8 mouse cellular contexts compared by ENCODE assay signal in genomic region chrX:50841587-50841986, GRCm38 (mm10). TPM values are rescaled to one million over a fixed set of nuclear protein-coding genes. Genes with fewer than 3 reads are reported as not detected.
DNase-seq lines count a peak whose midpoint lies in the region; ATAC-seq and TF ChIP-seq lines count a peak whose summit lies in the region.

No protein-coding gene starts in this region.

- peak overlapping the region; percentile 39; the same call in 1 of the 2 replicates for H3K27ac ChIP-seq in embryonic facial prominence, embryonic 14.5 days (replicated peaks; ENCODE audit: low read depth, low read length)
- peak overlapping the region; percentile 84 for H3K27ac ChIP-seq in limb, embryonic 10.5 days
- no peak overlapping the region for H3K27ac ChIP-seq in midbrain, embryonic 14.5 days (replicated peaks; ENCODE audit: low read depth, low read length)
- H3K27ac ChIP-seq in testis, adult 2 months (ENCODE audit: control insufficient read depth, insufficient read depth, low read depth, low read length) = no peak overlapping the region

- H3K36me3 ChIP-seq in embryonic facial prominence, embryonic 14.5 days (ENCODE audit: control insufficient read depth, insufficient read depth, low read length) = no peaks in the 10 kb centered on the region
- H3K36me3 ChIP-seq in limb, embryonic 10.5 days = no peaks in the 10 kb centered on the region
- H3K36me3 ChIP-seq in midbrain, embryonic 14.5 days (ENCODE audit: control insufficient read depth, insufficient read depth, low read length) = no peaks in the 10 kb centered on the region
- no peaks in the 10 kb centered on the region for H3K36me3 ChIP-seq in testis, adult 2 months (ENCODE audit: control insufficient read depth, insufficient read depth, low read length)

- H3K27me3 ChIP-seq in embryonic facial prominence, embryonic 14.5 days (replicated peaks; ENCODE audit: control insufficient read depth, insufficient read depth, low read length) = peaks cover 7% of the 10 kb centered on the region; the same call in 1 of the 2 replicates
- peaks cover 41% of the 10 kb centered on the region for H3K27me3 ChIP-seq in limb, embryonic 10.5 days (ENCODE audit: low read depth, poor library complexity, severe bottlenecking)
- peaks cover 7% of the 10 kb centered on the region for H3K27me3 ChIP-seq in midbrain, embryonic 14.5 days (ENCODE audit: control insufficient read depth, insufficient read depth, low read length)
- H3K27me3 ChIP-seq in testis, adult 2 months (ENCODE audit: control insufficient read depth, insufficient read depth, low read length) = no peaks in the 10 kb centered on the region

- DNase-seq in cerebellum, adult 11 months = no peak
- DNase-seq in CD4-positive, CD25-positive, alpha-beta regulatory T cell, adult 2 months (ENCODE audit: low read depth, low spot score) = peak; percentile 64
- DNase-seq in embryonic facial prominence, embryonic 14.5 days (ENCODE audit: low spot score) = no peak
- DNase-seq in limb, embryonic 10.5 days (ENCODE audit: low spot score) = no peak
- peak; percentile 43 for DNase-seq in midbrain, embryonic 14.5 days

- peak overlapping the region; percentile 62 for H3K9ac ChIP-seq in embryonic facial prominence, embryonic 14.5 days (ENCODE audit: low read depth, low read length)
- no peak overlapping the region; the same call in 1 of the 2 replicates for H3K9ac ChIP-seq in midbrain, embryonic 14.5 days (replicated peaks; ENCODE audit: low read length)

- peak overlapping the region; percentile 55 for H3K4me2 ChIP-seq in embryonic facial prominence, embryonic 14.5 days (ENCODE audit: low read depth, low read length)
- peak overlapping the region; percentile 78 for H3K4me2 ChIP-seq in midbrain, embryonic 14.5 days (ENCODE audit: low read length)

- 24% methylated on average over 12 of the region's 23 CpGs for WGBS in embryonic facial prominence, embryonic 14.5 days
- WGBS in limb, embryonic 10.5 days = 16% methylated on average over 9 of the region's 23 CpGs
- WGBS in midbrain, embryonic 14.5 days = 20% methylated on average over 21 of the region's 23 CpGs

- no peaks in the 10 kb centered on the region for H3K9me3 ChIP-seq in embryonic facial prominence, embryonic 14.5 days (ENCODE audit: control insufficient read depth, low read length)
- H3K9me3 ChIP-seq in limb, embryonic 10.5 days (replicated peaks) = no peaks in the 10 kb centered on the region
- no peaks in the 10 kb centered on the region for H3K9me3 ChIP-seq in midbrain, embryonic 14.5 days (ENCODE audit: control insufficient read depth, low read length)

- no peak for TF ChIP-seq CTCF in testis, adult 2 months (IDR thresholded peaks at IDR 0.05; ENCODE audit: control insufficient read depth, insufficient read depth, insufficient replicate concordance, low read depth, low read length)

- no peak for TF ChIP-seq POLR2A in testis, adult 2 months (IDR thresholded peaks at IDR 0.05; ENCODE audit: control insufficient read depth, low read depth, low read length)

- peak; percentile 49; the same call in 1 of the 2 replicates for ATAC-seq in cerebellum, adult (ENCODE audit: insufficient number of reproducible peaks, low FRiP score, low TSS enrichment)
- peak; percentile 74 for ATAC-seq in embryonic facial prominence, embryonic 14.5 days (ENCODE audit: low read depth)
- peak; percentile 9 to 44 for ATAC-seq in hematopoietic stem cell, adult 5-6 weeks (replicated peaks in 1 of 2; ENCODE audit: insufficient read depth in 1 of 2, low FRiP score in 2 of 2, low TSS enrichment in 1 of 2, low read depth in 1 of 2, poor library complexity in 2 of 2, severe bottlenecking in 2 of 2)
- ATAC-seq in midbrain, embryonic 14.5 days (ENCODE audit: low FRiP score, low TSS enrichment) = peak; percentile 67; the same call in 1 of the 2 replicates

- no peaks in the 10 kb centered on the region for H3K4me1 ChIP-seq in embryonic facial prominence, embryonic 14.5 days (ENCODE audit: control insufficient read depth, insufficient read depth, low read length)
- H3K4me1 ChIP-seq in limb, embryonic 10.5 days = peaks cover 8% of the 10 kb centered on the region; the same call in 1 of the 2 replicates
- no peaks in the 10 kb centered on the region for H3K4me1 ChIP-seq in midbrain, embryonic 14.5 days (ENCODE audit: control insufficient read depth, insufficient read depth, low read length)
- peaks cover 10% of the 10 kb centered on the region for H3K4me1 ChIP-seq in testis, adult 2 months (ENCODE audit: control insufficient read depth, insufficient read depth, low read length)

- H3K4me3 ChIP-seq in embryonic facial prominence, embryonic 14.5 days (ENCODE audit: low read depth, low read length) = peak overlapping the region; percentile 51
- peak overlapping the region; percentile 64 for H3K4me3 ChIP-seq in limb, embryonic 10.5 days
- peak overlapping the region; percentile 40 for H3K4me3 ChIP-seq in midbrain, embryonic 14.5 days (replicated peaks; ENCODE audit: low read depth, low read length)
- H3K4me3 ChIP-seq in testis, adult 2 months (ENCODE audit: control insufficient read depth, low read depth, low read length) = peak overlapping the region; percentile 77

RNA-seq across cellular contexts. Expression of gene Stk26, which starts 0.7 kb away (rescaled TPM):
- 10.0 and 13.0 TPM in 2 replicates for polyA plus RNA-seq in embryonic facial prominence, embryonic 14.5 days (2014; fragmentation: Nextera tagmentation; extraction: Ambion mirVana)
- 184 and 206 TPM in 2 replicates for total RNA-seq in hematopoietic stem cell, adult 5-6 weeks (2017)
- 11.6 and 14.7 TPM in 2 replicates for polyA plus RNA-seq in limb, embryonic 10.5 days (2016; fragmentation: Nextera tagmentation; extraction: Ambion mirVana)
- polyA plus RNA-seq in midbrain, embryonic 14.5 days (2014; fragmentation: Nextera tagmentation; extraction: Ambion mirVana) = 0.17 and 0.30 TPM in 2 replicates
- 2.4 and 3.0 TPM in 2 replicates for polyA plus RNA-seq in testis, adult 2 months (2012; rRNA removed)

Comparison
In these comparisons a context has a peak if more than half of its experiments do, and no peak if none do; other contexts are left out.
1. DNase-seq: peak in CD4-positive, CD25-positive, alpha-beta regulatory T cell, adult 2 months (single experiment) and midbrain, embryonic 14.5 days (single experiment); none in cerebellum, adult 11 months (single experiment), embryonic facial prominence, embryonic 14.5 days (single experiment) and limb, embryonic 10.5 days (single experiment).
2. H3K27ac ChIP-seq: peak in embryonic facial prominence, embryonic 14.5 days (single experiment) and limb, embryonic 10.5 days (single experiment); none in midbrain, embryonic 14.5 days (single experiment) and testis, adult 2 months (single experiment).
3. Peak in every context shown above with its lines, with median percentiles within 50 percentile points of each other: ATAC-seq and H3K4me3 ChIP-seq.